Mouse (Mus musculus) brain, embryonic 14.5 days (tissue): ENCODE data around the gene Fxyd4.

ENCODE experiments used
- CTCF ChIP-seq: fragments of 200-500 bp; IDR thresholded peaks from 2 replicates; pipeline ENCODE4 v1.5.1; 2012; ENCODE audit warnings: inconsistent platforms, mild to moderate bottlenecking, moderate library complexity, borderline replicate concordance; ENCODE audit not compliant: insufficient read depth, insufficient read length; ENCODE audit errors: extremely low read depth
- POLR2A ChIP-seq: fragments of 200-500 bp; IDR thresholded peaks from 2 replicates; pipeline ENCODE4 v1.6.1; 2012; ENCODE audit warnings: mild to moderate bottlenecking, inconsistent platforms, borderline replicate concordance; ENCODE audit not compliant: poor library complexity, insufficient read depth, insufficient read length, severe bottlenecking; ENCODE audit errors: extremely low read depth

DNA sequence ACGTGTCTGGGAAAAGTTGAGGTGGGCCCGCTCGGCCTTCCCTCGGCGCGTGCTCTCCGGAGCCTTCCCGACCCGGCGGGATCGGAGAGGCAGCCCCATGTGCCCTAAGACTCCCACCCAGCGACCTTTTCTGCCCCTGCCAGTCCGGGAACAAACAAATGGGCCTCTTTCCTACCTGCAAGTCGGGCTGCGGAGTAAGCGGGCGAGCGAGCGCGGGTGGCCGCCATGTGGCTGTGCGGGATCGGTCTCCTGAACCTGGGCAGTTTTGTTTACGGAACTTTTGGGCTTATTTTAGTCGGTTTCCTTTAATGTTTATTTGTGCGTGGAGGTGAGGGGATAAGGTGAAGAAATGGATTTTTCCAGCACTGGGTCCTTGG lies 29.5 kb downstream of the Fxyd4 start:
- no peak for TF ChIP-seq POLR2A
- no peak for TF ChIP-seq CTCF
